Mouse (Mus musculus) R1 (cell line): ENCODE data around the gene Polr2c.

Experiments
- DNase-seq: peaks from one replicate; pipeline ENCODE4 v3.0.0-alpha.2; 2018; ENCODE audit warnings: low read depth, low spot score

Polr2c gene

GRCm38 (mm10) chr8:94838600-94838999 is 18.6 kb upstream of the Polr2c start:
- DNase-seq: no peak

- DNase-seq: no peak
Measured at GRCm38 (mm10) chr8:94841183-94841582, 16.1 kb upstream of the Polr2c start.

GRCm38 (mm10) chr8:94850049-94850448 is 7.2 kb upstream of the Polr2c start:
- no peak for DNase-seq

- peak; percentile 40 for DNase-seq
Measured at GRCm38 (mm10) chr8:94854761-94855160, 2.5 kb upstream of the Polr2c start.

- no peak for DNase-seq
Measured at GRCm38 (mm10) chr8:94857011-94857345, 272 bp upstream of the Polr2c start.

GRCm38 (mm10) chr8:94861352-94861910 is 4.2 kb downstream of the Polr2c start:
- DNase-seq: peak; percentile 75

- DNase-seq: no peak
Measured at GRCm38 (mm10) chr8:94862487-94863220, 5.4 kb downstream of the Polr2c start.

GRCm38 (mm10) chr8:94863897-94864673 is 6.8 kb downstream of the Polr2c start:
- no peak for DNase-seq

- DNase-seq: no peak
Measured at GRCm38 (mm10) chr8:94865292-94865691, 8.0 kb downstream of the Polr2c start.

GRCm38 (mm10) chr8:94866921-94867320 is 9.7 kb downstream of the Polr2c start:
- DNase-seq: no peak

- DNase-seq: no peak
Measured at GRCm38 (mm10) chr8:94869146-94869545, 11.9 kb downstream of the Polr2c start.

- no peak for DNase-seq
Measured at GRCm38 (mm10) chr8:94870003-94870402, 12.8 kb downstream of the Polr2c start.

GRCm38 (mm10) chr8:94870474-94871107 is 13.3 kb downstream of the Polr2c start:
- DNase-seq: no peak

- peak; percentile 63 for DNase-seq
Measured at GRCm38 (mm10) chr8:94871108-94871894, 14.1 kb downstream of the Polr2c start.

- no peak for DNase-seq
Measured at GRCm38 (mm10) chr8:94872156-94872555, 14.9 kb downstream of the Polr2c start.

- DNase-seq: no peak
Measured at GRCm38 (mm10) chr8:94872576-94872975, 15.3 kb downstream of the Polr2c start.

GRCm38 (mm10) chr8:94874358-94874757 is 17.1 kb downstream of the Polr2c start:
- peak; percentile 84 for DNase-seq

- peak; percentile 24 for DNase-seq
Measured at GRCm38 (mm10) chr8:94875096-94875870, 18.0 kb downstream of the Polr2c start.

GRCm38 (mm10) chr8:94875871-94876150 is 18.6 kb downstream of the Polr2c start:
- DNase-seq: no peak

- DNase-seq: peak; percentile 85
Measured at GRCm38 (mm10) chr8:94876197-94876730, 19.0 kb downstream of the Polr2c start, which contains the start of gene Dok4. Gene Dok4 (minus strand): TSS chr8:94876330.

- DNase-seq: peak; percentile 62
Measured at GRCm38 (mm10) chr8:94876820-94877219, 19.6 kb downstream of the Polr2c start.
